Mouse (Mus musculus): Measurements from ENCODE around the gene Net1.

GRCm38 (mm10) chr13:3889111-3889510, 28.9 kb downstream of the Net1 start:
- TF ChIP-seq CTCF (IDR thresholded peaks at IDR 0.05; ENCODE audit: low read depth) (no peak), EP300 (IDR thresholded peaks at IDR 0.05; ENCODE audit: low read depth) (no peak)

Data from liver, postnatal 0 days (tissue).